Mouse (Mus musculus) heart, embryonic 14.5 days (tissue): ENCODE data around the gene Cnr1. TPM values are rescaled to one million over a fixed set of nuclear protein-coding genes. Genes with fewer than 3 reads are reported as not detected.

ENCODE experiments used
- ATAC-seq: fragments of 200-750 bp; cut with Nextera tagmentation; 2 replicates; pipeline ENCODE4 v1.8.0; 2017; ENCODE audit warnings: low read depth, moderate TSS enrichment; ENCODE audit not compliant: insufficient number of reproducible peaks, insufficient read depth, low FRiP score
- H3K27ac ChIP-seq, 2 experiments: fragments of 200-500 bp in 1 of 2; fragments of 300-500 bp in 1 of 2; sonication (generic) in 1 of 2; replicated peaks in 1 of 2; 2 replicates each; pipeline ENCODE4 v1.5.1; 2012 to 2014; ENCODE audit warnings: low read depth in 2 of 2, low read length in 2 of 2, control low read depth in 1 of 2, mild to moderate bottlenecking in 1 of 2, mixed read lengths in 1 of 2; ENCODE audit not compliant: control insufficient read depth in 1 of 2, insufficient read depth in 1 of 2
- H3K27me3 ChIP-seq: fragments of 300-500 bp; sonication (generic); 2 replicates; pipeline ENCODE4 v1.6.1; 2014; ENCODE audit warnings: mild to moderate bottlenecking, low read length, control low read depth; ENCODE audit not compliant: control insufficient read depth, insufficient read depth
- H3K36me3 ChIP-seq: fragments of 300-500 bp; sonication (generic); 2 replicates; pipeline ENCODE4 v1.6.1; 2014; ENCODE audit warnings: mild to moderate bottlenecking, control low read depth, low read length, mixed read lengths; ENCODE audit not compliant: control insufficient read depth, insufficient read depth
- H3K4me1 ChIP-seq, 2 experiments: fragments of 200-500 bp in 1 of 2; fragments of 300-500 bp in 1 of 2; sonication (generic) in 1 of 2; 2 replicates each; pipeline ENCODE4 v1.6.1; 2012 to 2014; ENCODE audit warnings: low read length in 2 of 2, control low read depth in 1 of 2, mixed read lengths in 1 of 2; ENCODE audit not compliant: control insufficient read depth in 2 of 2, insufficient read depth in 2 of 2
- H3K4me2 ChIP-seq: fragments of 300-500 bp; sonication (generic); 2 replicates; pipeline ENCODE4 v1.6.1; 2014; ENCODE audit warnings: mild to moderate bottlenecking, low read length
- H3K4me3 ChIP-seq, 2 experiments: fragments of 200-500 bp in 1 of 2; fragments of 300-500 bp in 1 of 2; sonication (generic) in 1 of 2; 2 replicates each; pipeline ENCODE4 v1.5.1; 2012 to 2014; ENCODE audit warnings: low read length in 2 of 2, mild to moderate bottlenecking in 2 of 2, control low read depth in 1 of 2, low read depth in 1 of 2, moderate library complexity in 1 of 2; ENCODE audit not compliant: control insufficient read depth in 1 of 2, insufficient read depth in 1 of 2
- H3K9ac ChIP-seq: fragments of 300-500 bp; sonication (generic); 2 replicates; pipeline ENCODE4 v1.6.1; 2014; ENCODE audit warnings: mild to moderate bottlenecking, low read length
- H3K9me3 ChIP-seq: fragments of 300-500 bp; sonication (generic); 2 replicates; pipeline ENCODE4 v1.6.1; 2016; ENCODE audit warnings: low read length, control low read depth; ENCODE audit not compliant: control insufficient read depth
- WGBS: fragments of 180-500 bp; shearing (Covaris S2); extraction: QIAGEN DNeasy Blood & Tissue Kit; methylation state at CpG from one replicate; pipeline ENCODE4 v1.1.7; 2014; 5-methylcytosine and 5-hydroxymethylcytosine counted together
- polyA plus RNA-seq: library from polyadenylated mRNA; unstranded; fragments of >200 nt; fragmentation: Nextera tagmentation; extraction: Ambion mirVana; gene quantifications from 2 replicates; pipeline ENCODE4 v1.2.1, GENCODE M21; 2014

Gene Cnr1
- polyA plus RNA-seq, 1 experiment from 2014 or later, result 0.24 TPM

GRCm38 (mm10) chr4:33988466-33989089 lies 64.2 kb downstream of the Cnr1 start:
- H3K27ac ChIP-seq, result no peak overlapping the region
- no peak for ATAC-seq
- no peak overlapping the region for H3K4me2 ChIP-seq
- WGBS, result 71% methylated on average over 5 of the region's 5 CpGs
- H3K4me1 ChIP-seq, result no peaks in the 10 kb centered on the region
- H3K27me3 ChIP-seq, result no peaks in the 10 kb centered on the region
- no peaks in the 10 kb centered on the region for H3K36me3 ChIP-seq
- no peak overlapping the region for H3K4me3 ChIP-seq
- no peaks in the 10 kb centered on the region for H3K9me3 ChIP-seq
- no peak overlapping the region for H3K9ac ChIP-seq

GRCm38 (mm10) chr4:33992687-33993086 lies 68.3 kb downstream of the Cnr1 start:
- 63% methylated on average over 2 of the region's 3 CpGs for WGBS
- H3K9ac ChIP-seq, result no peak overlapping the region

DNA sequence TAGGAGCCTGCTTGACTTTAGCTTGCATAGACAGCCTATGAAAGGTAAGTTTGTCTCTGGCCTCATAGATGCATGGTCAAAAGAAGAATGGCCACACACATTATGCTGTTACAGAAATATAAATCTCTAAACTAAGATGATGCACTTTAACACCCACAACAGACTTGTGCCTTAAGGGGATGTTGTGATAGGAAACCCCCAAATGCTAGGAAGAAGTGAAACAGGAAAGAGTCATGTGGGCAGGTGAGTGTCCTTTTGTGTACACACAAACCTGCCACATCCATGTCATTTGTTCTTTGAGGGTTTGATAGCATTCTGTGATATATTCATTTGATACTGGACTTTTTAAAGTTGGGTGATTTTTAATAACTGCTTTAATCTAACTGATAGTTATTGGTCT lies 72.0 kb downstream of the Cnr1 start:
- Histone ChIP-seq H3K27ac (no peak overlapping the region), H3K9me3 (no peaks in the 10 kb centered on the region), H3K4me2 (no peak overlapping the region), H3K4me3 (no peak overlapping the region), H3K36me3 (no peaks in the 10 kb centered on the region), H3K9ac (no peak overlapping the region), H3K27me3 (no peaks in the 10 kb centered on the region), H3K4me1 (no peaks in the 10 kb centered on the region)
- ATAC-seq, result no peak

More at GRCm38 (mm10) chr4:33992687-33993086, 68.3 kb downstream of the Cnr1 start:
- no peak for ATAC-seq
- Histone ChIP-seq H3K9me3 (no peaks in the 10 kb centered on the region), H3K36me3 (no peaks in the 10 kb centered on the region), H3K27ac (no peak overlapping the region), H3K4me2 (no peak overlapping the region), H3K4me3 (no peak overlapping the region), H3K4me1 (no peaks in the 10 kb centered on the region), H3K27me3 (no peaks in the 10 kb centered on the region)

Other genes with a start within 250 kb of the Cnr1 start
- 0.84 and 1.2 TPM in 2 replicates for gene Spaca1, start 125.6 kb downstream of the Cnr1 start, polyA plus RNA-seq